Comparison of ENCODE assay signal across 9 mouse cellular contexts in genomic region chr14:22647879-22648611, GRCm38 (mm10).
DNase-seq lines count a peak whose midpoint lies in the region; ATAC-seq lines count a peak whose summit lies in the region.
"Had no signal": no experiment of that assay in that cellular context is flagged by ENCODE, and none has a peak within 500 bp of the region (broad histone marks: within the 10 kb centered on the region; RNA-seq: fewer than 3 reads in every experiment).

No protein-coding gene starts in this region.

- no peak for DNase-seq in midbrain, embryonic 10.5 days (ENCODE audit: low spot score)
- no peak for DNase-seq in midbrain, embryonic 11.5 days (ENCODE audit: low spot score, missing footprints)
- DNase-seq in limb, embryonic 10.5 days (ENCODE audit: low spot score): peak; percentile 55
- peak; percentile 15 for DNase-seq in urinary bladder, postnatal 25 days (ENCODE audit: low spot score)
- DNase-seq in left cerebral cortex, postnatal 10 days (ENCODE audit: extremely low spot score in 1 of 2, low spot score in 2 of 2): no peak
- no peak for DNase-seq in thymus, postnatal 36 days
- no peak for DNase-seq in frontal cortex, postnatal 36 days (ENCODE audit: low spot score in 2 of 2)

- no peak for ATAC-seq in midbrain, embryonic 11.5 days (ENCODE audit: low FRiP score)
- ATAC-seq in heart, embryonic 16.5 days (replicated peaks; ENCODE audit: extremely low read depth, insufficient read depth, low FRiP score): 0 out of 2 replicates have a peak, but pooled peaks have one; percentile 42

- H3K27me3 ChIP-seq in midbrain, embryonic 10.5 days (ENCODE audit: low read depth, poor library complexity, severe bottlenecking): peaks cover 6% of the 10 kb centered on the region; the same call in 1 of the 2 replicates
- no peaks in the 10 kb centered on the region for H3K27me3 ChIP-seq in midbrain, embryonic 11.5 days (ENCODE audit: control insufficient read depth, insufficient read depth, low read length)
- H3K27me3 ChIP-seq in heart, embryonic 16.5 days (ENCODE audit: control insufficient read depth, insufficient read depth, low read length): no peaks in the 10 kb centered on the region; the same call in 1 of the 2 replicates
- peaks cover 65% of the 10 kb centered on the region for H3K27me3 ChIP-seq in limb, embryonic 10.5 days (ENCODE audit: low read depth, poor library complexity, severe bottlenecking)

- 74% methylated on average over 9 of the region's 9 CpGs for WGBS in midbrain, embryonic 10.5 days
- 73% methylated on average over 9 of the region's 9 CpGs for WGBS in midbrain, embryonic 11.5 days
- WGBS in heart, embryonic 16.5 days: 43% methylated on average over 9 of the region's 9 CpGs
- WGBS in limb, embryonic 10.5 days: 16% methylated on average over 9 of the region's 9 CpGs

- H3K27ac ChIP-seq in midbrain, embryonic 10.5 days (replicated peaks): peak overlapping the region; percentile 63
- H3K27ac ChIP-seq in midbrain, embryonic 11.5 days (ENCODE audit: low read depth, low read length): no peak overlapping the region
- H3K27ac ChIP-seq in heart, embryonic 16.5 days (ENCODE audit: low read length): no peak overlapping the region
- peak overlapping the region; percentile 71; the same call in 1 of the 2 replicates for H3K27ac ChIP-seq in limb, embryonic 10.5 days

- no peak overlapping the region for H3K9ac ChIP-seq in midbrain, embryonic 11.5 days (ENCODE audit: low read length)
- H3K9ac ChIP-seq in heart, embryonic 16.5 days (ENCODE audit: low read length): no peak overlapping the region

- no peak overlapping the region for H3K4me3 ChIP-seq in midbrain, embryonic 10.5 days
- no peak overlapping the region for H3K4me3 ChIP-seq in midbrain, embryonic 11.5 days (ENCODE audit: low read depth, low read length)
- no peak overlapping the region for H3K4me3 ChIP-seq in heart, embryonic 16.5 days (ENCODE audit: low read length)
- no peak overlapping the region for H3K4me3 ChIP-seq in limb, embryonic 10.5 days

- H3K4me1 ChIP-seq in midbrain, embryonic 10.5 days: peaks cover 42% of the 10 kb centered on the region
- peaks cover 8% of the 10 kb centered on the region for H3K4me1 ChIP-seq in midbrain, embryonic 11.5 days (ENCODE audit: control insufficient read depth, insufficient read depth, low read length)
- peaks cover 18% of the 10 kb centered on the region for H3K4me1 ChIP-seq in heart, embryonic 16.5 days (ENCODE audit: control insufficient read depth, insufficient read depth, low read length)
- H3K4me1 ChIP-seq in limb, embryonic 10.5 days: peaks cover 54% of the 10 kb centered on the region

- intact Hi-C loops in left cerebral cortex, postnatal 10 days (cut with DNase I): no loop called here

- no peak overlapping the region for H3K4me2 ChIP-seq in midbrain, embryonic 11.5 days
- no peak overlapping the region for H3K4me2 ChIP-seq in heart, embryonic 16.5 days (ENCODE audit: low read depth, low read length)

- H3K36me3 ChIP-seq in midbrain, embryonic 10.5 days: no peaks in the 10 kb centered on the region
- H3K36me3 ChIP-seq in midbrain, embryonic 11.5 days (ENCODE audit: control insufficient read depth, insufficient read depth, low read length): no peaks in the 10 kb centered on the region
- no peaks in the 10 kb centered on the region for H3K36me3 ChIP-seq in heart, embryonic 16.5 days (ENCODE audit: control insufficient read depth, insufficient read depth)
- no peaks in the 10 kb centered on the region for H3K36me3 ChIP-seq in limb, embryonic 10.5 days
- H3K36me3 ChIP-seq: G1E had no signal

- no peaks in the 10 kb centered on the region for H3K9me3 ChIP-seq in midbrain, embryonic 10.5 days (replicated peaks)
- no peaks in the 10 kb centered on the region for H3K9me3 ChIP-seq in midbrain, embryonic 11.5 days (ENCODE audit: control insufficient read depth, low read length)
- H3K9me3 ChIP-seq in heart, embryonic 16.5 days (replicated peaks; ENCODE audit: control insufficient read depth, low read length): no peaks in the 10 kb centered on the region
- H3K9me3 ChIP-seq in limb, embryonic 10.5 days (replicated peaks): no peaks in the 10 kb centered on the region

Comparison
In these comparisons a context has a peak if more than half of its experiments do, and no peak if none do; other contexts are left out.
1. H3K27ac ChIP-seq: peak in midbrain, embryonic 10.5 days (single experiment) and limb, embryonic 10.5 days (single experiment); none in midbrain, embryonic 11.5 days (single experiment) and heart, embryonic 16.5 days (single experiment).
2. DNase-seq: peak in limb, embryonic 10.5 days (single experiment) and urinary bladder, postnatal 25 days (single experiment); none in midbrain, embryonic 10.5 days (single experiment), midbrain, embryonic 11.5 days (single experiment), left cerebral cortex, postnatal 10 days (0 of 2), thymus, postnatal 36 days (0 of 2) and frontal cortex, postnatal 36 days (0 of 2).